Mouse (Mus musculus) cerebellum, postnatal 25 days (tissue): Measurements from ENCODE around the gene Pop5.

ENCODE experiments used
- DNase-seq, 2 experiments: peaks; one replicate each; pipeline ENCODE4 v3.0.0; 2021; ENCODE audit warnings: mixed read lengths in 2 of 2

Pop5 gene

GRCm38 (mm10) chr5:115235786-115236263 is at the start of gene Pop5:
Gene Pop5, plus strand, starts transcription at chr5:115235836.
- DNase-seq, result peak; percentile 96 to 98

GRCm38 (mm10) chr5:115186371-115187073 is 49.1 kb upstream of the Pop5 start:
- peak in 1 of 2 experiments; percentile 50 for DNase-seq

- peak; percentile 96 to 98 for DNase-seq
These were observed 48.2 kb upstream of the Pop5 start for GRCm38 (mm10) chr5:115187188-115188131.

GRCm38 (mm10) chr5:115188824-115189223 is 46.8 kb upstream of the Pop5 start:
- peak; percentile 75 to 77 for DNase-seq

GRCm38 (mm10) chr5:115190081-115190480 is 45.6 kb upstream of the Pop5 start:
- DNase-seq, result no peak

GRCm38 (mm10) chr5:115191880-115192827 is 43.5 kb upstream of the Pop5 start:
- peak; percentile 53 to 71 for DNase-seq

- DNase-seq, result no peak
These were observed 42.8 kb upstream of the Pop5 start for GRCm38 (mm10) chr5:115192828-115193195.

- peak; percentile 77 to 83 for DNase-seq
These were observed 42.4 kb upstream of the Pop5 start for GRCm38 (mm10) chr5:115193226-115193625.

GRCm38 (mm10) chr5:115193669-115194625 is 41.7 kb upstream of the Pop5 start, which contains the start of gene Cabp1:
Gene Cabp1, minus strand, starts transcription at chr5:115194381.
- DNase-seq, result peak; percentile 61 to 86

GRCm38 (mm10) chr5:115194626-115195221 is 40.9 kb upstream of the Pop5 start:
- DNase-seq, result peak; percentile 66 to 72

GRCm38 (mm10) chr5:115203735-115204561 is 31.7 kb upstream of the Pop5 start:
- DNase-seq, result peak; percentile 70 to 76

- DNase-seq, result peak; percentile 85 to 86
These were observed 30.9 kb upstream of the Pop5 start for GRCm38 (mm10) chr5:115204562-115205311.

- DNase-seq, result peak in 1 of 2 experiments; percentile 45
These were observed 28.4 kb upstream of the Pop5 start for GRCm38 (mm10) chr5:115207244-115207643.

GRCm38 (mm10) chr5:115207892-115208291 is 27.7 kb upstream of the Pop5 start:
- DNase-seq, result peak in 1 of 2 experiments; percentile 68

GRCm38 (mm10) chr5:115208601-115209000 is 27.0 kb upstream of the Pop5 start:
- DNase-seq, result no peak

GRCm38 (mm10) chr5:115210380-115210779 is 25.3 kb upstream of the Pop5 start:
- DNase-seq, result peak; percentile 56 to 72

GRCm38 (mm10) chr5:115212451-115212850 is 23.2 kb upstream of the Pop5 start:
- no peak for DNase-seq

GRCm38 (mm10) chr5:115212861-115213260 is 22.8 kb upstream of the Pop5 start:
- DNase-seq, result no peak

GRCm38 (mm10) chr5:115214864-115215263 is 20.8 kb upstream of the Pop5 start:
- peak; percentile 84 to 87 for DNase-seq
